Mouse (Mus musculus) layer of hippocampus, adult 2 months (tissue): ENCODE measurements around the gene Utrn. TPM values are rescaled to one million over a fixed set of nuclear protein-coding genes. Genes with fewer than 3 reads are reported as not detected.

ENCODE experiments used
- DNase-seq, 2 experiments: peaks; one replicate each; pipeline ENCODE4 v3.0.0; 2022; ENCODE audit warnings: low spot score in 2 of 2
- H3K27ac ChIP-seq: fragments of 200-600 bp; 2 replicates; pipeline ENCODE4 v1.8.1; 2022
- H3K4me3 ChIP-seq: fragments of 200-600 bp; 2 replicates; pipeline ENCODE4 v1.8.1; 2022; ENCODE audit warnings: mild to moderate bottlenecking
- CTCF ChIP-seq: fragments of 200-600 bp; conservative IDR thresholded peaks from 2 replicates; pipeline ENCODE4 v1.8.1; 2022; ENCODE audit warnings: antibody characterized with exemption, mild to moderate bottlenecking, moderate library complexity
- total RNA-seq, 2 experiments: library from RNA; stranded (reverse); gene quantifications; 2 replicates each; pipeline ENCODE4 v1.2.3; 2021

Gene Utrn
- total RNA-seq, 2 experiments from 2014 or later, result 33.7 to 39.8 TPM

DNA sequence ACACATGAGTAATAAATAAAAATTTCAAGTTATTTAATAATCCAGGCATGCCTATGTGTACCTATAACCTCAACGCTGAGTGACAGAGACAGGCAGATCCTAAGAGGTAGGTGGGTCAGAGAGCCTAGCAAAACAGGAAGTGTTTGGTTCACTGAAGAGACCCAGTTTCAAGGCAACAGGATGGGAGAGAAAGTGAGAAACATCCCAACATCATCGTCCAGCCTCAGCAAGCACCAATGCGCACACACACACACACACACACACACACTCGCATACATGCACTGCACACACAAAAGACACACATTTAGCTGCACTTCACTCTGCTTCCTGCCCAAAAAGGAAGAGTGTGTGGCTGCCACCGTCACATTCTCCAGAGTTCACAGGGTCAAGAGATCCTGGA, 27.7 kb downstream of the Utrn start:
- DNase-seq, result no peak
- TF ChIP-seq CTCF, result no peak
- Histone ChIP-seq H3K4me3 (no peak overlapping the region), H3K27ac (no peak overlapping the region)

- Histone ChIP-seq H3K27ac (peak overlapping the region; percentile 32; the same call in 1 of the 2 replicates), H3K4me3 (no peak overlapping the region)
- peak in 1 of 2 experiments; percentile 14 for DNase-seq
- no peak for TF ChIP-seq CTCF
Observed at GRCm38 (mm10) chr10:12837636-12838035, 31.5 kb downstream of the Utrn start.

DNA sequence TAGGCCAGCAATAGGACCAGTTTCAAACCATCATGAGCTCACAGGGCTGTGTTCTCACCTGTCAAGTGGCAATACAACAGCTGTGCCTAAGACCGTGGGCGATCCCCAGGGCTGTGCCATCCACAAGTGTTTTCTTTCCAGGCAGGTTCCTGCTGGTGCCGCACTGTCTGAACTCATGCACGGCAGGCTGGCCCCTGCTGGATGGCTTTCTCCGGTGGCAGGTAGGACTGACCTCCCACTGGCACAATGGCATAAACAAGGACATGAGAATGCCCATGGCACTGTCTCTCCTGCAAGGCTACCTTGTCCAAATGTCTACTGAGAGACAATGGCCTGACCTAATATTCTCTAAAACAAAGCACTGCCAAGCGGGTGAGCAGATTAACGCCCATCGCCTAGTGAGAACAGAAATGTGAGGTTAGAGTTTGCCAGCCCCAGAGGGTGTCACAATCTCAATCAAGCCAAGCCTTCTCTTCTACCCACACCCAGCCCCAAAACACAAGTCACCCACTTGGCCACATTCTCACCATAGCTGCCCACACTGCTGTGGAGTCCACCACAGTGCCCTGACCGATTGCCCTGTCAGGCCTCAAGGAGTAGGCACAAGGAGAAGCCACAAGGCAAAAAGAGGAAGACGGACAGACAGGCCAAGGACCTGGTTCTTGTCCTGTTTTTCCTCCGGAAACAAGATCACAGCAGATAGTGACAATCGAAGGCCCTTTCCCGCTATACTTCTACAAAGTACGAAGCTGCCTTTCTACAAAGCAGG, 32.9 kb downstream of the Utrn start:
- Histone ChIP-seq H3K4me3 (no peak overlapping the region), H3K27ac (no peak overlapping the region)
- no peak for TF ChIP-seq CTCF
- no peak for DNase-seq

DNA sequence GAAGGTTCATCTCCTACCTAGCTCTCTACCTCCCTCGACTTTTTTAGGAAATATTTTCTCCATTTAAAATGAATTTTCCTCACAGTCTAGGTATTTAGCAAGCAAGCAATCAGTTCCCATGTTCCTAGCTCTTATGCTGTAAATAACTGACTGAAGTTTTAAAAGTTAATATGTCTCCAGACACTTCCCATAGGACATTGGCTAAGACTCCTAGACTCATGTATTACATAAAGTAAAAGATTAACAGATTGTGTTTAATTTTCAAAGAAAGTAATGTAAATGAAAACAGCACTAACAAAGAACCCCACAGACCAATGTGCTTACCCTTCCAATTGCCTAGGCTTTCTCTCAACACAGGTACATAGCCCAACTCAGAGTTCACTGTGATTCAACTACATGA, 35.0 kb downstream of the Utrn start:
- Histone ChIP-seq H3K4me3 (no peak overlapping the region), H3K27ac (no peak overlapping the region)
- TF ChIP-seq CTCF, result no peak
- no peak for DNase-seq

DNA sequence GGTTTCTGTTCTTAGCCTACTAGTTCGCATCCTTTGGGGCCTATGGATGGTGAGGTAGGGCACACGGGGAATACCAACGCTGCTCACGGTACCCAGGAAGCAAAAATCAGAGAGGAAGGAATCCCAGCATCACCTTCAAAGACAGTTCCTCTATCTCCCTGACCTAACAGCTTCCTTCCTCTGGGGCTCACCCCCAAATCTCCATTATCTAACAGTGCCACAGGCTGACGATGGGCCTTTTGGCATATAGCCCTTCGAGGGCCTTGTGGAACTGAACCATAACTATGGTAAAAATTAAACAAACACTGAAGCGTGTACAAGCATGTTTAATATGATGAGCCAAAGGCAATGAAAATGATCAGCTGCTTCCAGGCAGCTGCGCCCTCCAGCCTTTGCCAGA, 37.0 kb downstream of the Utrn start:
- no peak for DNase-seq
- no peak for TF ChIP-seq CTCF
- Histone ChIP-seq H3K27ac (no peak overlapping the region), H3K4me3 (no peak overlapping the region)

GRCm38 (mm10) chr10:12827778-12828177, 41.4 kb downstream of the Utrn start:
- no peak for DNase-seq
- Histone ChIP-seq H3K4me3 (no peak overlapping the region), H3K27ac (no peak overlapping the region)
- no peak for TF ChIP-seq CTCF

DNA sequence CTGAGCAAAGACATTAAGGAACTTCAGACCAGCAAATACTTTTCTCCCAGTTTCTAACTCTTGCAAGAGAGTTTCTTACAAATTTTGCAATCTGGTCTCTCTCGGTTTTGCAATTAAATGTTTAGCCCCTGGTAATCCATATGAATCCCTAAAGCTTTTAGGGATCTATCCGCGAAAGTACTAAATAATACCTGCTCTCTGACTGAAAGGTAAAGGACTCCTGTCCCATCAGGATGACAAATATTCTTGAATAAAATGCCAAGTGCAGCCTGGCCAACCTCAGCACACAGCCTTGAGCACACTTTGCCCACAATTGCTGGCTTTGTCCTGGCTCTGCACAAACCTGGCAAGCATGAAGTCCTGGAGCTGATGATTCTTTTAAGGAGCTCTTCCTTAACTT, 41.9 kb downstream of the Utrn start:
- DNase-seq, result no peak
- TF ChIP-seq CTCF, result no peak
- Histone ChIP-seq H3K27ac (no peak overlapping the region), H3K4me3 (no peak overlapping the region)

DNA sequence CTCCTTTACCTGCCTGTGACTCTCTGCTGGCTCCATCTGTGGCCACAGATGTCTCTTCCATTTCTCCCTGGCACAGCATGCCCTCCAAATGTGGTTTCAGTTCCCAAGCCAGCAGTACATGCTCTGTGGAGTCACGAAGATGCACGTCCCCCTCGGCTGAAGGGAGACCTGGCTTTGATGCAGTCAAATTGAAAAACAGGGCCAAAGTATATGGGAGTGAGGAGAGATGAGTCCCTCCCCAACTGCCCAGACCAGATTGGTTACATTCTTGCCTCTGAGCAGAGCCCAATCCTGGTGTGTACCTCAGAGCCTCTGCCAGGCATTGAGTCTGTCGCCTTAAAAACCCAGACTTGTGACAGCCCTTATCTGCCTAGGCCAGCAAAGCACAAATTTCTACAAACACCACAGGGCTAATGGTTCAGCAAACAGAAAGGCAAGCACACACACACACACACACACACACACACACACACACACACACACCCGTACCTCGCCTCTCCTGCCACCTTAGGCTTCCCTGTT, 42.3 kb downstream of the Utrn start:
- no peak overlapping the region for H3K4me3 ChIP-seq
- H3K27ac ChIP-seq, result peak overlapping the region; percentile 53; the same call in 1 of the 2 replicates
- peak; percentile 28 to 29 for DNase-seq
- no peak for TF ChIP-seq CTCF

GRCm38 (mm10) chr10:12824386-12824785, 44.8 kb downstream of the Utrn start:
- no peak overlapping the region for H3K4me3 ChIP-seq
- TF ChIP-seq CTCF, result no peak

GRCm38 (mm10) chr10:12823437-12824219, 45.5 kb downstream of the Utrn start:
- Histone ChIP-seq H3K4me3 (no peak overlapping the region), H3K27ac (no peak overlapping the region)
- TF ChIP-seq CTCF, result no peak
- no peak for DNase-seq

More at GRCm38 (mm10) chr10:12824386-12824785, 44.8 kb downstream of the Utrn start:
- no peak for DNase-seq
- no peak overlapping the region for H3K27ac ChIP-seq

GRCm38 (mm10) chr10:12820978-12821735, 48.0 kb downstream of the Utrn start:
- no peak overlapping the region for H3K4me3 ChIP-seq
- TF ChIP-seq CTCF, result no peak
- H3K27ac ChIP-seq, result no peak overlapping the region
- DNase-seq, result peak in 1 of 2 experiments; percentile 40

DNA sequence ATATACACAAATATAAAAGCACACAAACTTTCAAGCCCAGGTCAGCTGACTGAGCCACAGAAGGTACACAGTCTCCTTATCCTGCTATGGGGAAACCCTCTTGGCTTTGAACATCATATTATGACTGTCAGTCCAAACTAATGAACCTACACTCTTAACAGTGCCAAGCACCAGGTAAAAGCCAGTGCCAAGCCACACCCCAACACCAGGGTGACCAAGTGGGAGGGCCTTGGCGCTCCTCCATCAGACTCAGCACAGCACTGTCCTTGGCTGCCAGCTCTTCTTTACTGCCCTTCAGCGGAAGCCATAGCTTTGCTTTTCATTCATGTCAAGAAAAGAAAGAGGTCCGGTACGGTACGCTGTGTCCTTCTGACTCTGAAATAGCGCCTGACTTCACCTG, 51.8 kb downstream of the Utrn start:
- no peak for TF ChIP-seq CTCF
- Histone ChIP-seq H3K4me3 (no peak overlapping the region), H3K27ac (no peak overlapping the region)
- no peak for DNase-seq

DNA sequence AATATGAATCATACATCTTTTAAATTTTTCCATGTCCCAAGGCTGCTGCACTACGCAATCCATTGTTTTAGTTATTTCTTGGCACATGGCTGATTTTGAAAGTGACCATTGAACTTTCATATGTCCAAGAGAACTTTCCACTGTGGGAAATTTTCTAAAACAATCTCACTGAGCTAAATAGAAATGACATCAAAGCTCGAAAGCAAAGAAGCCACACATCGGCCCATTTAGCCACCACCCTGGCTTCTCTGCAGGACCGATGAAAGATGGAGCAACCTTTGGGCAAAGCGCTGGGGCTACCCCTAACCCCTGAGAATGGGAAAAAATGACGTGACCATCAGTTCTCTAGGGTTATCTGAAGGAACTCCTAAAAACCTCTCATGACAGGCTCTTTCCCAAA, 52.6 kb downstream of the Utrn start:
- no peak for DNase-seq
- H3K27ac ChIP-seq, result 0 out of 2 replicates have a peak overlapping the region, but pooled peaks have one; percentile 32
- no peak overlapping the region for H3K4me3 ChIP-seq
- TF ChIP-seq CTCF, result no peak
